Mouse (Mus musculus) kidney, adult 2 months (tissue): ENCODE results near the gene Trp53tg5. TPM values are rescaled to one million over a fixed set of nuclear protein-coding genes. Genes with fewer than 3 reads are reported as not detected.

Experiments used
- DNase-seq: peaks from one replicate; pipeline ENCODE4 v3.0.0; 2021
- H3K27ac ChIP-seq: fragments of 200-500 bp; 2 replicates; pipeline ENCODE4 v1.5.1; 2012; ENCODE audit warnings: low read depth, low read length, control low read depth, inconsistent platforms; ENCODE audit not compliant: insufficient read depth
- H3K27me3 ChIP-seq: fragments of 200-500 bp; replicated peaks from 2 replicates; pipeline ENCODE4 v1.6.1; 2012; ENCODE audit warnings: mild to moderate bottlenecking, moderate library complexity, low read length, inconsistent platforms; ENCODE audit not compliant: control insufficient read depth, insufficient read depth
- H3K36me3 ChIP-seq: fragments of 200-500 bp; 2 replicates; pipeline ENCODE4 v1.6.1; 2012; ENCODE audit warnings: mild to moderate bottlenecking, moderate library complexity, low read length, inconsistent platforms; ENCODE audit not compliant: control insufficient read depth, insufficient read depth
- H3K4me1 ChIP-seq: fragments of 200-500 bp; 2 replicates; pipeline ENCODE4 v1.6.1; 2011; ENCODE audit warnings: low read length; ENCODE audit not compliant: control insufficient read depth, insufficient read depth
- H3K4me3 ChIP-seq: fragments of 200-500 bp; 2 replicates; pipeline ENCODE4 v1.5.1; 2011; ENCODE audit warnings: mild to moderate bottlenecking, low read depth, low read length, control low read depth; ENCODE audit not compliant: insufficient read depth
- CTCF ChIP-seq: fragments of 200-500 bp; conservative IDR thresholded peaks from 2 replicates; pipeline ENCODE4 v1.5.1; 2011; ENCODE audit warnings: low read depth, mild to moderate bottlenecking, control low read depth, low read length, moderate library complexity, mixed read lengths; ENCODE audit not compliant: insufficient read depth, insufficient read length
- POLR2A ChIP-seq: fragments of 200-500 bp; IDR thresholded peaks from one replicate; pipeline ENCODE4 v1.6.1; 2011; ENCODE audit warnings: low read depth, low read length, control low read depth
- WGBS: fragments of 180-500 bp; shearing (Covaris S2); methylation state at CpG from one replicate; pipeline ENCODE4 v1.1.7; 2018; 5-methylcytosine and 5-hydroxymethylcytosine counted together
- polyA plus RNA-seq: library from polyadenylated mRNA; depleted of rRNA; stranded (reverse); fragments of >200 nt; gene quantifications from 2 replicates; pipeline ENCODE4 v1.2.3, GENCODE M21; 2012

The Trp53tg5 gene
- polyA plus RNA-seq, 1 experiment, result not detected

GRCm38 (mm10) chr2:164436961-164437360 is 36.6 kb downstream of the Trp53tg5 start:
- WGBS, result 30% methylated on average over 3 of the region's 3 CpGs
- H3K4me3 ChIP-seq, result peak overlapping the region; percentile 24; the same call in 1 of the 2 replicates

GRCm38 (mm10) chr2:164436215-164436913 is 37.2 kb downstream of the Trp53tg5 start:
- peak; percentile 58 for DNase-seq

More at GRCm38 (mm10) chr2:164436961-164437360, 36.6 kb downstream of the Trp53tg5 start:
- TF ChIP-seq POLR2A (no peak), CTCF (no peak)
- H3K4me1 ChIP-seq, result peaks cover 52% of the 10 kb centered on the region
- DNase-seq, result peak; percentile 90
- peak overlapping the region; percentile 98 for H3K27ac ChIP-seq
- no peaks in the 10 kb centered on the region; the same call in 1 of the 2 replicates for H3K36me3 ChIP-seq
- H3K27me3 ChIP-seq, result no peaks in the 10 kb centered on the region

GRCm38 (mm10) chr2:164435216-164436090 is 38.1 kb downstream of the Trp53tg5 start:
- peaks cover 57% of the 10 kb centered on the region for H3K4me1 ChIP-seq
- peaks cover under 1% of the 10 kb centered on the region; the same call in 1 of the 2 replicates for H3K36me3 ChIP-seq
- H3K4me3 ChIP-seq, result no peak overlapping the region; the same call in 1 of the 2 replicates
- H3K27me3 ChIP-seq, result no peaks in the 10 kb centered on the region
- H3K27ac ChIP-seq, result peak overlapping the region; percentile 98
- WGBS, result 10% methylated on average over 5 of the region's 5 CpGs
- TF ChIP-seq POLR2A (no peak), CTCF (no peak)
- peak; percentile 81 for DNase-seq

More at GRCm38 (mm10) chr2:164436215-164436913, 37.2 kb downstream of the Trp53tg5 start:
- no peaks in the 10 kb centered on the region; the same call in 1 of the 2 replicates for H3K36me3 ChIP-seq
- 14% methylated on average over 8 of the region's 8 CpGs for WGBS
- peak overlapping the region; percentile 98 for H3K27ac ChIP-seq
- no peak for TF ChIP-seq POLR2A
- TF ChIP-seq CTCF, result no peak
- H3K4me1 ChIP-seq, result peaks cover 54% of the 10 kb centered on the region
- H3K4me3 ChIP-seq, result peak overlapping the region; percentile 24; the same call in 1 of the 2 replicates
- H3K27me3 ChIP-seq, result no peaks in the 10 kb centered on the region

- Histone ChIP-seq H3K4me3 (no peak overlapping the region; the same call in 1 of the 2 replicates), H3K27me3 (no peaks in the 10 kb centered on the region), H3K4me1 (peaks cover 58% of the 10 kb centered on the region), H3K27ac (peak overlapping the region; percentile 98), H3K36me3 (peaks cover 2% of the 10 kb centered on the region; the same call in 1 of the 2 replicates)
- WGBS, result 16% methylated on average over 3 of the region's 3 CpGs
- peak; percentile 67 for DNase-seq
- TF ChIP-seq POLR2A, result no peak
- TF ChIP-seq CTCF, result no peak
Measured at GRCm38 (mm10) chr2:164434681-164435080, 38.8 kb downstream of the Trp53tg5 start.

GRCm38 (mm10) chr2:164433278-164433895 is 40.1 kb downstream of the Trp53tg5 start:
- H3K4me1 ChIP-seq, result peaks cover 56% of the 10 kb centered on the region
- no peaks in the 10 kb centered on the region for H3K27me3 ChIP-seq
- no peak for DNase-seq
- peak overlapping the region; percentile 98 for H3K27ac ChIP-seq
- H3K4me3 ChIP-seq, result peak overlapping the region; percentile 14; the same call in 1 of the 2 replicates
- peaks cover 7% of the 10 kb centered on the region; the same call in 1 of the 2 replicates for H3K36me3 ChIP-seq
- TF ChIP-seq POLR2A, result no peak
- no peak for TF ChIP-seq CTCF
- WGBS, result 37% methylated on average over 9 of the region's 9 CpGs

GRCm38 (mm10) chr2:164432541-164433191 is 40.9 kb downstream of the Trp53tg5 start:
- H3K4me1 ChIP-seq, result peaks cover 54% of the 10 kb centered on the region
- peaks cover 10% of the 10 kb centered on the region for H3K36me3 ChIP-seq
- TF ChIP-seq POLR2A (no peak), CTCF (no peak)
- peak overlapping the region; percentile 18 for H3K4me3 ChIP-seq
- H3K27ac ChIP-seq, result peak overlapping the region; percentile 98
- H3K27me3 ChIP-seq, result no peaks in the 10 kb centered on the region
- 10% methylated on average over 22 of the region's 22 CpGs for WGBS
- peak; percentile 78 for DNase-seq
